Mouse (Mus musculus) left cerebral cortex, adult 18-20 months (tissue): Measurements from ENCODE around the gene Rps19. TPM values are rescaled to one million over a fixed set of nuclear protein-coding genes. Genes with fewer than 3 reads are reported as not detected.
"Not testable (repeated sequence)": the region's sequence is repeated elsewhere in the genome, so short reads cannot be mapped to it uniquely, and the experiment has no call there.

Experiments
- DNase-seq, 2 experiments: peaks; one replicate each; pipeline ENCODE4 v3.0.0; 2021 to 2022; ENCODE audit warnings: low spot score in 2 of 2, mixed read lengths in 1 of 2
- long read RNA-seq, 2 experiments: library from polyadenylated mRNA; stranded (forward); transcript quantifications; one replicate each; pipeline ENCODE4 v2.0.0; 2021
- total RNA-seq, 2 experiments: library from RNA; stranded (reverse); gene quantifications; 2 replicates each; pipeline ENCODE4 v1.2.3; 2021

Gene Rps19
- 100 to 1,000 TPM; 511 to 584 TPM for total RNA-seq
- long read RNA-seq, experiment 1, transcript Rps19-203 (6 exons, 774 nt), result major isoform, 82 of 88 reads
- long read RNA-seq, experiment 1, partial matches to known transcripts, result 0 of 88 reads
- long read RNA-seq, experiment 1, other reads (novel, unspliced or antisense), result 2 of 88 reads
- long read RNA-seq, experiment 2, transcript Rps19-202 (6 exons, 633 nt), result minor isoform, 9 of 139 reads
- long read RNA-seq, experiment 2, transcript Rps19-203 (6 exons, 774 nt), result major isoform, 124 of 139 reads
- long read RNA-seq, experiment 2, partial matches to known transcripts, result 1 of 139 reads
- long read RNA-seq, experiment 2, other reads (novel, unspliced or antisense), result 2 of 139 reads

GRCm38 (mm10) chr7:24883896-24884692 lies at the start of gene Rps19:
Gene Rps19, plus strand, starts transcription at chr7:24884371.
- DNase-seq, result peak; percentile 96 to 98

- DNase-seq, result not testable (repeated sequence)
These were observed 45.3 kb upstream of the Rps19 start for GRCm38 (mm10) chr7:24838732-24839409.

DNA sequence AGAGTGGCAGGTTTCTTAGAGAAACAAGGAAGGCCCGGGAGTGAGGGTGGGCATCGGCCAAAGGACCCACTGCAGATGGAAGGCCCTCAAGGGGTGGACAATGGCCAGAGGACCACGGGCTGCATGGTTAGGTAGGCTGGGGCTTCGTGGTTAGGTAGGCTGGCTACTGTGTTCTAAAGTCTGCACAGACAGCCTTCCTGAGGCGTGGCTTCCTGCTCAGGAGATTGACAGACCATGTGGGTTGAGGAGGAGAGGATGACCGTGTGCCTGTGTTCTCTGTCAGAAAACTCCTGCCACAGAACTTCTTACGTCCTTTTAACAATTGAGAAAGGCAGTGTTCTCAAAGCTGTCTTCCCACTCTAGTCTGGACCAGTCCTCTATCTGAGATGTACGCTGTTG lies 44.8 kb upstream of the Rps19 start:
- DNase-seq, result no peak

GRCm38 (mm10) chr7:24840331-24840730 lies 43.8 kb upstream of the Rps19 start:
- no peak for DNase-seq

- no peak for DNase-seq
These were observed 43.2 kb upstream of the Rps19 start for GRCm38 (mm10) chr7:24841009-24841408.

DNA sequence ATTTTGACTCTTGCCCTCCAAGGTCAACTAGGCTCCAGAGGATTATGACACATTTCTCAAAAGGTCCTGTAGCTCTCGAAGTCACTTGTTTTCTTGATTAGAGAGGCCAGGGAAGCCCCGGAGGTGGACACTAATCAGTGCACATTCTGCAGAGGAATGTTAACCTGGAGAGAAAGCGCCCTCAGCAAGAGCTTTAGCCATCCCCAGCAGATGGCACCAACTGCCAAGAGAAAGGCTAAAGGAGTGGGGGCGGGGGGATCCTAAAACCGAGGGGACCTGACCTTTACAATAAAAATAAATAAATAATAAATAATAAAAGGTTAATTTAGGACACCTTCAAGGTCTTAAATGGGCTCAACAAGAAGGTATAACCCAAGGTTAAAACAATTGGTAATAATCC lies 40.0 kb upstream of the Rps19 start:
- no peak for DNase-seq

- DNase-seq, result no peak
These were observed 39.0 kb upstream of the Rps19 start for GRCm38 (mm10) chr7:24845181-24845580.

DNA sequence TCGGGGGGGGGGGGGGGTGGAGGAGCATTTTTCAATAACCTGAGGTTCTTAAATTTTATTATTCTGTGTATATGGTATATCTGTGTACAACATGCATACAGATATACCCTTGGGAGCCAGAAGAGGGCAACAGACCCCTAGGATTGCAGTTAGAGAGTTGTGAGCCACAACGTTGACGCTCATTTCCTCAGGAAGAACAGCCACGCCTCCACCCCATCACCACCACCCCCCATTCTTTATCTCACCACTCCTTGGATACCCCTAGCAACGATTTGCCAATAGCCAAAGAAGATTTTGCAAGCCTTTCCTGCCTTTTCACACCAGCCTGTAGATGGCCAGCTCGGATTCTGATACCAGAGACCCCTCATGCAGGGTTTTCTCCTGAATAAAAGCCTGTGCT lies 38.5 kb upstream of the Rps19 start:
- DNase-seq, result no peak

- not testable (repeated sequence) for DNase-seq
These were observed 37.6 kb upstream of the Rps19 start for GRCm38 (mm10) chr7:24846576-24846975.

DNA sequence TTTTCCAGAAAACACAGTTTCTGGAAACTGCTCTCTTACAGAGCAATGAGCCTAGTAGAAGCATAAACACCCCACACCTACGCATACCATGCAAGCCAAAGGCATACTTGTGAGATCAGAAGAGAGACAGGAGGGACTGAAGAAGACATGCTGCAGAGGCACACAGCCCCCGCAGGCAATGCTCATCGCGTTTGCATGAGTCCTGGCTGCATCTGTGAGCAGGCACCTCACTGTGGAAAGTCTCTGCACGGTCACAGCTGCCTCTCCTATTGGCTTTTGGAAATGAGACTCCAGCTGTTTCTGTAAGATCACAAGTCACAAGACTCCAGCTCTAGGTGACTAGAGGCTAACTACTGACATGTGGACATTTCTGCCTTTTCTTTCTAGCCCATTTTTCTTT lies 34.0 kb upstream of the Rps19 start:
- peak; percentile 55 to 79 for DNase-seq

DNA sequence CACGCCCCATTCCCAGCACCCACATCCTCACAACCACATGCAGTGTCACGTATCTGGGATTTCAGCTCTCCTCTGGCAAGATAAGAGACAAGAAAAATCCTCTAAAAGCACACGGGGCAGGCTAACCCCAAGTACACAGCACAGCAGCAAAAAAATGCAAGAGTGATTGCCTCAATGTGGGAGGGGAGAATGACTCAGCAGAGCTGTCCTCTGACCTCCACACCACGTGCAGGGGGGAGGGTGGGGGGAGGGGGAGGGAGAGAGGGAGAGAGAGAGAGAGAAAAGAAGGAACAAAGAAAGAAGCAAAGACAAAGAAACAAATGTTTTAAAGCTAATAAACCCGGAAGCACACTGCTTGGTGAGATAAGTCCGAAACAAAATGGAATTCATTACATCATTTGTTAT lies 33.3 kb upstream of the Rps19 start:
- peak in 1 of 2 experiments; percentile 10 for DNase-seq

GRCm38 (mm10) chr7:24851596-24852325 lies 32.4 kb upstream of the Rps19 start:
- no peak for DNase-seq

DNA sequence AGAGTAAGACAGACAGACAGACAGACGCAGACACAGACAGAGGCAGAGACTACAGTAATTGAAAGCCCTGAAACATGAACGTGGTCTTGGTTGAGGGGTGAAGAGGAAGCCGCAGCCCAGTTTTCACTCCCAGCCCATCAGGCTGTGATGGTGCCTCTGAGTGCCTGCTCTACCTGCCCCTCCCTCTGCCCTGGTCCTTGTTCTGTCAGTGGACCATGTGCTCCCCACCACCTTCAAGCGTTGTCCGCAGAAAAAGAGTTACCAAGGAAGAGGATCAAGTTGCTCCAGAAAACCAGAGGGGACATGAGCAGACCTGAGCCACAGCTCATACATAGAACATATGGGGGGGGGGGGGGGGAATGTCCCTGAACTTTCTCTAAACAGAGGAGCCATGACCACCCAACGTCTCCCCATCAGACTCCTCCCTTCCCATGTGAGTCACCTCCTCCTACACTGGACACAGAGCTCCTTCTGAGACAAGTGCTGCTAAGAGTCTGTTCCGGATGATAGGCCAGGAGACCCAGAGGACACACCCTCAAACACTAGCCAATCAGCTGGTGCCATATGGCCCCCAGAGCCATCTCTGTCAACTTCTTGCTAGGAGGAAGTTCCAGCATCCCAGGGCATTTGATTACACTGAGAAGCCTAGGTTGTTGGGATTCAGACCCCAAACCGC lies 31.5 kb upstream of the Rps19 start:
- DNase-seq, result no peak

DNA sequence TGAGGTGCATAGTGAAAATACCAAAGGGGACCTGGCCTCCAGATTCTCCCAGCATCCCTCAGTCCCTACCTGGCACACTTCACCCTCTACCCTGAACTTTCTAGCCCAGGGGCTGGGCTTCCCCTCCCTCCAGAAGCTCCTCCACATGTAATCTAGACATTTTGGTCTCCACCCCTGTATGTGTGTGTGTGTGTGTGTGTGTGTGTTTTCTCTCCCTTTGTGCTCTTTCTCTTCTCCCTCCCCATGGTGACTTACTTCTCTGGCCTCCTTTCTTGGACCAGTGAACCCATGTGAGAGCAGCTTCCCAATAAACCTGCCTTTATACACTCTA lies 31.0 kb upstream of the Rps19 start:
- DNase-seq, result no peak

DNA sequence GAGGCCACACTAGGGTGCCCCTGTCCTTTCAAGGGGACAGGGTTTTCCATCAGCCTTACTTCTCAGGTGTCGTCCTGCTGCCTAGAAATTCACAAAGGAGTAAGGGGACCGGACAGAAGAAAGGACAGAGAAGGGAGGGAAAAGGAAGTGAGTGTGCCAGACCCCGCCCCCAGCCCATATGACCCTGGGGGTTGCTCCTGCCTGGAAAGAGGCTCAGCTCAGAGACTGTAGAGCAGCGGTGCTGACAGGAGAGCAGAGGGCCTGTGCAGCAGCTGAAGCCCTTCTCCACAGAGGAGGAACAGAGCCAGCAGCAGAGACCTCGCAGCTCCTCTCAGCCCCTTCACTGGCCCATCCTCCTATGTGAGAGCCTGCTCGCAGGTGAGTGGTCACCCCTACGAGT lies 30.5 kb upstream of the Rps19 start:
- no peak for DNase-seq

DNA sequence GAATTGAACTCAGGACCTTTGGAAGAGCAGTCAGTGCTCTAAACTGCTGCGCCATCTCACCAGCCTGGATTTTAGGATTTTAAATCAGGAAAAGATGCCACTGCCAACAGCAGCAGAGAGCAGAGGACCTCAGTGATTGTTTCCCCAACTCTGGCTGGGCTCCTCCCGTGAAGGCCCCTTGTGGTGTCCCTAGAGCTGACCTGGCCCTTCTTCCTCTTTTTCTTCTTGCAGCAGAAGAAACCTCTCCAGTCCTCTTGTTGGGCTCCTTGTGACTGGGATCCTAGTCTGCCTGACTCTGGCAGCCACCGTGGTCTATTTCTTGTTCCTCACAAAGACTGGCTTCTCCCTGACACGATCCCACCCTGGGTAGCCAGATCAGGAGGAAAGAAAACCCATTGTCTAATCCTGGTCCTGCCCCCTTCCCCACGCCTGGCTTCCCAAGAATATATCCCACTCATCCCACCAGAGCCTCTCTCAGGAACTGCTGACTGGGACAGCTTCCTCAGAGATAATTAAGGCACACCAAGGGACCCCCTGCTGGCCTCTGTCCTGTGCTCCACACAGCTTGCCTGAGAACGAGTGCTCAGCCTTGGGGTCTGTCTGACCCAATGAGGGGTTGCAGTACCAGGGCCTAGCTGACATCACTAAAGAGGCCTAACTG lies 27.6 kb upstream of the Rps19 start:
- no peak for DNase-seq

GRCm38 (mm10) chr7:24859234-24859633 lies 24.9 kb upstream of the Rps19 start:
- no peak for DNase-seq

DNA sequence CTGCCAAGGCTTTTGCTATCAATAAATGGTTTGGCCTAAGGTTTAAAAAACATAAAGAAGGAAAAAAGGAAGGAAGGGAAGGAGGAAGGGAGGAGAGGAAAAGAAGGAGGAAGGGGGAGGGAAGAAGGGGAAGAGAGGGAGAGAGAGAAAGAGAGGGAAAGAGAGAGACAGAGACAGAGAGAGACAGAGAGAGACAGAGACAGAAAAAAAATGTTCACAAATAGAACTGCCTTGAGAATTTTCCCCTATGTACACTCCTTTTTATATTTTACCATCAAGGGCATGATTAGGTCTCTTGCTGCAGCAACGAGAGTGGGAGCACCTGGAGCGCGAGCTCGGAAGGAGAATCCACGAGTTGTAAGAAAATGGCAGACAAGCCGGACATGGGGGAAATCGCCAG lies 22.3 kb upstream of the Rps19 start, which contains the start of gene Gm9844:
Gm9844 (plus strand) TSS at position 301 of the 400 bp plus-strand sequence.
- no peak for DNase-seq

DNA sequence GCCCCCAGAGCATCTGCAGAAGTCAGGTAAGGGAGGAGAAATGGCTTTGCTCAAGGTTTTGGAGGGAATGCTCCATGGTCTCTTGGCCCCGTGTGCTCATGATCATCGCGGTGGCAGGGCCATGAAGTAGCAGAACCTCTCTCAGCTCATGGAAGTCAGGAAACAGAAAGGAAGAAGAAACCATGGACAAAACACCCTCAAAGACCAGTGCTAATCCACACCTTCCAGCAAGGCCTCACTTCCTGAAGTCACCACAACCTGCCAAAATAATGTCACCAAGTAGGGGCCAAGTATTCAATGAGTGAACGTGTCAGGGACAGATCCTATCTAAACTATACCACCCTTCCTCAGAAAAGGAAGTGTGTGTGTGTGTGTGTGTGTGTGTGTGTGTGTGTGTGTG lies 21.3 kb upstream of the Rps19 start:
- no peak for DNase-seq

- no peak for DNase-seq
These were observed 20.0 kb upstream of the Rps19 start for GRCm38 (mm10) chr7:24864156-24864555.
